Mouse (Mus musculus) forebrain, embryonic 11.5 days (tissue): ENCODE measurements at regions not wholly inside any gene's neighbourhood (a gene's known extent, or its start where the extent isn't known, plus 50 kb on each side); places are given as distances from the start of the nearest gene placed in this dataset.
"Not testable (repeated sequence)": the region's sequence is repeated elsewhere in the genome, so short reads cannot be mapped to it uniquely, and the experiment has no call there.

ENCODE experiments used
- ATAC-seq: fragments of 200-750 bp; cut with Nextera tagmentation; replicated peaks from 2 replicates; pipeline ENCODE4 v1.8.0; 2017; ENCODE audit warnings: moderate TSS enrichment; ENCODE audit not compliant: low FRiP score
- DNase-seq: peaks from one replicate; pipeline ENCODE4 v3.0.0-alpha.2; 2017; ENCODE audit warnings: low spot score
- H3K27ac ChIP-seq: fragments of 300-500 bp; sonication (generic); 2 replicates; pipeline ENCODE4 v1.5.1; 2014; ENCODE audit warnings: low read depth, low read length
- H3K27me3 ChIP-seq: fragments of 300-500 bp; sonication (generic); 2 replicates; pipeline ENCODE4 v1.6.1; 2014; ENCODE audit warnings: mild to moderate bottlenecking, low read length, mixed read lengths; ENCODE audit not compliant: control insufficient read depth, insufficient read depth
- H3K36me3 ChIP-seq: fragments of 300-500 bp; sonication (generic); 2 replicates; pipeline ENCODE4 v1.6.1; 2014; ENCODE audit warnings: mild to moderate bottlenecking, low read length, moderate library complexity, mixed read lengths; ENCODE audit not compliant: control insufficient read depth, insufficient read depth
- H3K4me1 ChIP-seq: fragments of 300-500 bp; sonication (generic); replicated peaks from 2 replicates; pipeline ENCODE4 v1.6.1; 2014; ENCODE audit warnings: low read length, mixed read lengths; ENCODE audit not compliant: control insufficient read depth, insufficient read depth
- H3K4me2 ChIP-seq: fragments of 300-500 bp; sonication (generic); 2 replicates; pipeline ENCODE4 v1.6.1; 2014; ENCODE audit warnings: low read depth, mild to moderate bottlenecking, low read length, moderate library complexity, mixed read lengths; ENCODE audit not compliant: severe bottlenecking
- H3K4me3 ChIP-seq: fragments of 300-500 bp; sonication (generic); 2 replicates; pipeline ENCODE4 v1.5.1; 2014; ENCODE audit warnings: low read depth, low read length
- H3K9ac ChIP-seq: fragments of 300-500 bp; sonication (generic); 2 replicates; pipeline ENCODE4 v1.6.1; 2014; ENCODE audit warnings: low read length
- H3K9me3 ChIP-seq: fragments of 300-500 bp; sonication (generic); 2 replicates; pipeline ENCODE4 v1.6.1; 2016; ENCODE audit warnings: low read length, mixed read lengths; ENCODE audit not compliant: control insufficient read depth
- WGBS: fragments of 180-500 bp; shearing (Covaris S2); extraction: QIAGEN DNeasy Blood & Tissue Kit; methylation state at CpG from one replicate; pipeline ENCODE4 v1.1.7; 2014; 5-methylcytosine and 5-hydroxymethylcytosine counted together

GRCm38 (mm10) chr1:98665584-98665983 is 244.7 kb downstream of the Slco6d1 start:
- Histone ChIP-seq H3K36me3 (no peaks in the 10 kb centered on the region), H3K9ac (no peak overlapping the region), H3K4me3 (no peak overlapping the region), H3K9me3 (no peaks in the 10 kb centered on the region), H3K4me2 (no peak overlapping the region), H3K27me3 (no peaks in the 10 kb centered on the region), H3K4me1 (no peaks in the 10 kb centered on the region), H3K27ac (no peak overlapping the region)
- ATAC-seq (no peak), DNase-seq (no peak)
- WGBS: 84% methylated on average over 2 of the region's 2 CpGs

DNA sequence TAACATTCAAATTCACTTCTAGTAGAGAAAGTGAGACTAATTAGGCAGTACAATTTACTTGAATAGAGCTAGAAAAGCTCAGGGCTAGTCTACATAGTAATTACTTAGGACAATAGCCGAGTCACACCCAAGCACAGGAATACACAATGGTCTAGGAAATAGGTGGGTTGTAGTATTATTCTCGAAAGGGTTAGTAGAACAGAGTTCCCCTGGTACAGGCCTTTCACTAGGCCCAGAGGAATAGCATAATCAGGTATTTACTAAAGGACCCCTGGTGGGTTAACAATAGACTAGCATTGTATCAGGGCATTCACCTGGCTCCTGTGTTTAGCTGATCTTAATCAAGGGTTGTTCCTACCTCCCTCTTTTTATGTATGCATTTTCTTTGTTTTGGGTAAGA is 246.5 kb downstream of the Slco6d1 start:
- DNase-seq, ATAC-seq, H3K27ac ChIP-seq, H3K9ac ChIP-seq, H3K27me3 ChIP-seq, H3K9me3 ChIP-seq, H3K4me3 ChIP-seq, H3K4me1 ChIP-seq, H3K36me3 ChIP-seq, H3K4me2 ChIP-seq: not testable (repeated sequence)
- WGBS: 71% methylated on average over 2 of the region's 2 CpGs

GRCm38 (mm10) chr1:98667887-98668286 is 247.0 kb downstream of the Slco6d1 start:
- Histone ChIP-seq H3K36me3 (no peaks in the 10 kb centered on the region), H3K9ac (no peak overlapping the region), H3K27ac (no peak overlapping the region), H3K4me1 (no peaks in the 10 kb centered on the region), H3K9me3 (no peaks in the 10 kb centered on the region), H3K4me2 (no peak overlapping the region), H3K27me3 (no peaks in the 10 kb centered on the region), H3K4me3 (no peak overlapping the region)
- ATAC-seq (no peak), DNase-seq (no peak)
- 91% methylated on average over 1 of the region's 1 CpGs for WGBS

GRCm38 (mm10) chr1:98668595-98668994 is 247.7 kb downstream of the Slco6d1 start:
- Histone ChIP-seq H3K4me3 (no peak overlapping the region), H3K4me1 (no peaks in the 10 kb centered on the region), H3K27me3 (no peaks in the 10 kb centered on the region), H3K27ac (no peak overlapping the region), H3K4me2 (no peak overlapping the region), H3K36me3 (no peaks in the 10 kb centered on the region), H3K9ac (no peak overlapping the region), H3K9me3 (no peaks in the 10 kb centered on the region)
- ATAC-seq: no peak
- WGBS: 54% methylated on average over 2 of the region's 2 CpGs
- DNase-seq: no peak

DNA sequence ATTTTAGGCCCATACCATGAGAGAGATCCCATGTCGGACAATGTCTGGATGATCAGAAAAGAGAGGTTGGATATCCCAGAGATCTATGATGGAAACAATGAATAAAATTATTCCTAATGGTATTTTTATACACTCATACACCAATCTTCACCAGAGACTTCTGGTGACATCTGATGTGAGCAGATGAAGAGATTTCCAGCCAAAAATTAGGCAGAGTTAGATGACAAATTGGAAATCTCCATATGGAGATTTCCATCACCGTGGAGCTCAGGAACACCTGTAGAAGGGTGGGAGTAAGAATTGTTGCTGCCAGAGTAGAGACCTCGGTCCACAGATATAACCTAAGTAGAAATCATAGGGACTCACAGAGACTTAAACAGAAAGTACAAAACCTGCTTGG is 257.8 kb downstream of the Slco6d1 start:
- no peak overlapping the region for H3K4me3 ChIP-seq
- no peak for DNase-seq
- 95% methylated on average over 3 of the region's 3 CpGs for WGBS

DNA sequence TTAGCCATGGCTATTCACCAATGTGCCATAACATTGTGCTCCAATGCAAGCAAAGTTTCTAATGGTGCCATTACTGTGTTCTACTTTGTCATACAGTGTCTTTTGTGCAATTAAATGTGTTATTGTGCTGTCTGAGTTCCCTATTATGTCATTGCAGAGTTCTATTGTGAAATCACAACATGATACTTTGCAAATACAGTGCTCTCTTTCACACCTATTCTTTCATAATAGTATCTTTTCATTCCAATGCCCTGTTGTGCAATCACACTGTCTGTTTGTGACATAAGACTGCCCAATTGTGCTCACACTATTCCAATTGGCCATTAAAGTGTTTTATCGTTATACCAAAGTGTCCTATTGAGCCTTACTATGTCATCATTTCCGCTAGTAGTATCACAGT is 292.9 kb downstream of the Slco6d1 start:
- Histone ChIP-seq H3K27me3 (no peaks in the 10 kb centered on the region), H3K36me3 (no peaks in the 10 kb centered on the region), H3K4me3 (no peak overlapping the region), H3K4me1 (no peaks in the 10 kb centered on the region), H3K27ac (no peak overlapping the region), H3K4me2 (no peak overlapping the region), H3K9ac (no peak overlapping the region), H3K9me3 (no peaks in the 10 kb centered on the region)
- no peak for ATAC-seq
- DNase-seq: no peak
- WGBS: 92% methylated on average over 2 of the region's 2 CpGs

More for the DNA sequence above, 257.8 kb downstream of the Slco6d1 start:
- no peaks in the 10 kb centered on the region for H3K9me3 ChIP-seq
- H3K4me2 ChIP-seq: no peak overlapping the region
- H3K9ac ChIP-seq: no peak overlapping the region
- no peak for ATAC-seq
- H3K36me3 ChIP-seq: no peaks in the 10 kb centered on the region
- H3K27me3 ChIP-seq: no peaks in the 10 kb centered on the region
- no peak overlapping the region for H3K27ac ChIP-seq
- no peaks in the 10 kb centered on the region for H3K4me1 ChIP-seq

GRCm38 (mm10) chr1:98714307-98714706 is 293.4 kb downstream of the Slco6d1 start:
- ATAC-seq: peak; percentile 55; the same call in 1 of the 2 replicates
- no peaks in the 10 kb centered on the region for H3K27me3 ChIP-seq

GRCm38 (mm10) chr1:98720595-98720994 is 299.7 kb downstream of the Slco6d1 start:
- 93% methylated on average over 1 of the region's 1 CpGs for WGBS

More at GRCm38 (mm10) chr1:98714307-98714706, 293.4 kb downstream of the Slco6d1 start:
- no peak for DNase-seq
- no peak overlapping the region for H3K4me3 ChIP-seq
- H3K4me1 ChIP-seq: no peaks in the 10 kb centered on the region
- H3K4me2 ChIP-seq: no peak overlapping the region
- no peaks in the 10 kb centered on the region for H3K9me3 ChIP-seq
- H3K36me3 ChIP-seq: no peaks in the 10 kb centered on the region
- 89% methylated on average over 1 of the region's 1 CpGs for WGBS
- H3K9ac ChIP-seq: no peak overlapping the region
- no peak overlapping the region for H3K27ac ChIP-seq

GRCm38 (mm10) chr1:98727354-98728015 is 306.6 kb downstream of the Slco6d1 start:
- Histone ChIP-seq H3K4me1 (no peaks in the 10 kb centered on the region), H3K4me3 (no peak overlapping the region), H3K27ac (no peak overlapping the region), H3K9ac (no peak overlapping the region), H3K36me3 (no peaks in the 10 kb centered on the region), H3K4me2 (no peak overlapping the region), H3K9me3 (no peaks in the 10 kb centered on the region), H3K27me3 (no peaks in the 10 kb centered on the region)
- DNase-seq: no peak
- ATAC-seq: no peak
- WGBS: 89% methylated on average over 3 of the region's 3 CpGs

More at GRCm38 (mm10) chr1:98720595-98720994, 299.7 kb downstream of the Slco6d1 start:
- no peaks in the 10 kb centered on the region for H3K4me1 ChIP-seq
- no peak overlapping the region for H3K9ac ChIP-seq
- H3K27me3 ChIP-seq: no peaks in the 10 kb centered on the region
- no peak overlapping the region for H3K4me2 ChIP-seq
- H3K27ac ChIP-seq: no peak overlapping the region
- DNase-seq: no peak
- no peak overlapping the region for H3K4me3 ChIP-seq
- ATAC-seq: no peak
- no peaks in the 10 kb centered on the region for H3K36me3 ChIP-seq
- H3K9me3 ChIP-seq: no peaks in the 10 kb centered on the region
